Mouse (Mus musculus) intestine, postnatal 0 days (tissue): ENCODE data around the gene Fahd1. TPM values are rescaled to one million over a fixed set of nuclear protein-coding genes. Genes with fewer than 3 reads are reported as not detected.

Experiments used
- ATAC-seq: fragments of 200-750 bp; cut with Nextera tagmentation; 2 replicates; pipeline ENCODE4 v1.8.0; 2017; ENCODE audit warnings: mild to moderate bottlenecking, moderate TSS enrichment, moderate library complexity
- H3K27ac ChIP-seq: fragments of 300-500 bp; sonication (generic); 2 replicates; pipeline ENCODE4 v1.5.1; 2014; ENCODE audit warnings: mild to moderate bottlenecking, low read depth, low read length, moderate library complexity
- H3K27me3 ChIP-seq: fragments of 300-500 bp; sonication (generic); replicated peaks from 2 replicates; pipeline ENCODE4 v1.6.1; 2014; ENCODE audit warnings: low read length, mixed read lengths; ENCODE audit not compliant: control insufficient read depth, insufficient read depth
- H3K36me3 ChIP-seq: fragments of 300-500 bp; sonication (generic); 2 replicates; pipeline ENCODE4 v1.6.1; 2014; ENCODE audit warnings: mild to moderate bottlenecking, moderate library complexity; ENCODE audit not compliant: control insufficient read depth, insufficient read depth
- H3K4me1 ChIP-seq: fragments of 300-500 bp; sonication (generic); replicated peaks from 2 replicates; pipeline ENCODE4 v1.6.1; 2014; ENCODE audit warnings: antibody characterized with exemption, low read length, mixed read lengths; ENCODE audit not compliant: control insufficient read depth, insufficient read depth
- H3K4me2 ChIP-seq: fragments of 300-500 bp; sonication (generic); replicated peaks from 2 replicates; pipeline ENCODE4 v1.6.1; 2014; ENCODE audit warnings: low read depth, mild to moderate bottlenecking, moderate library complexity
- H3K4me3 ChIP-seq: fragments of 300-500 bp; sonication (generic); 2 replicates; pipeline ENCODE4 v1.5.1; 2014; ENCODE audit warnings: low read depth, low read length
- H3K9ac ChIP-seq: fragments of 300-500 bp; sonication (generic); 2 replicates; pipeline ENCODE4 v1.6.1; 2014; ENCODE audit warnings: mild to moderate bottlenecking, low read depth, low read length
- H3K9me3 ChIP-seq: fragments of 300-500 bp; sonication (generic); 2 replicates; pipeline ENCODE4 v1.6.1; 2016; ENCODE audit warnings: mixed run types; ENCODE audit not compliant: control insufficient read depth
- CTCF ChIP-seq: sonication (generic); IDR thresholded peaks from 2 replicates; pipeline ENCODE4 v1.5.1; 2016; ENCODE audit warnings: low read depth, mild to moderate bottlenecking, control low read depth, antibody characterized with exemption, moderate library complexity
- WGBS: fragments of 180-500 bp; shearing (Covaris S2); extraction: QIAGEN DNeasy Blood & Tissue Kit; methylation state at CpG from one replicate; pipeline ENCODE4 v1.1.7; 2014; 5-methylcytosine and 5-hydroxymethylcytosine counted together
- polyA plus RNA-seq: library from polyadenylated mRNA; unstranded; fragments of >200 nt; fragmentation: Nextera tagmentation; extraction: Ambion mirVana; gene quantifications from 2 replicates; pipeline ENCODE4 v1.2.1, GENCODE M21; 2015

Gene Fahd1
- polyA plus RNA-seq, 1 experiment from 2014 or later, result 165 TPM

- H3K9me3 ChIP-seq, result no peaks in the 10 kb centered on the region
- peak overlapping the region; percentile 40 for H3K9ac ChIP-seq
- peak overlapping the region; percentile 9; the same call in 1 of the 2 replicates for H3K4me3 ChIP-seq
- H3K27ac ChIP-seq, result peak overlapping the region; percentile 94
- WGBS, result 31% methylated on average over 10 of the region's 10 CpGs
- peak overlapping the region; percentile 54 for H3K4me2 ChIP-seq
- 0 out of 2 replicates have a peak, but pooled peaks cover 5% of the 10 kb centered on the region for H3K4me1 ChIP-seq
- ATAC-seq, result peak; percentile 75
- no peaks in the 10 kb centered on the region for H3K27me3 ChIP-seq
- peaks cover 5% of the 10 kb centered on the region for H3K36me3 ChIP-seq
- no peak for TF ChIP-seq CTCF
Observed at GRCm38 (mm10) chr17:24877336-24878116, 27.4 kb upstream of the Fahd1 start.

DNA sequence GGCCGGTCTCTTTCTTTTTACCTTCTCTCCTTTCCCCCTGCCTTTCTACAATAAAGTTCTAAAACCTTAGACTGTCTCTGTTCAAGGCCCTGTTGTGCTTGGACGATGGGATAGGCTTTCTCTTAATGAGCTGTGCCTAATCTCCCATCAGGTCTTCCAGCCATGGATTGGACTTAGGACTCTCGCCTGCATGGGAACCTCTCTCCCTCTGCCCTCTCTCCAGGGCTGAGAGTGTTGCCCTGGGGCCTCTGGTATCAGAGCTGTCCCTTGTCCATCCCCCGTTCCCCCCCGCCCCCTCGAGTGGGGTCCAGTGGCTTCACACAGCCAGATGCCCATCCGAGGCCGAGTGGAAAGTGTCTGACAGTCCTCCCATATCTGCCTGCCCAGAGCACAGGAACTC is 24.8 kb upstream of the Fahd1 start:
- 56% methylated on average over 8 of the region's 8 CpGs for WGBS
- no peak for ATAC-seq
- H3K9ac ChIP-seq, result no peak overlapping the region
- H3K27me3 ChIP-seq, result no peaks in the 10 kb centered on the region
- H3K4me2 ChIP-seq, result 0 out of 2 replicates have a peak overlapping the region, but pooled peaks have one; percentile 13
- H3K4me3 ChIP-seq, result no peak overlapping the region
- no peaks in the 10 kb centered on the region for H3K36me3 ChIP-seq
- H3K9me3 ChIP-seq, result no peaks in the 10 kb centered on the region
- peak overlapping the region; percentile 15; the same call in 1 of the 2 replicates for H3K27ac ChIP-seq
- TF ChIP-seq CTCF, result no peak
- H3K4me1 ChIP-seq, result 0 out of 2 replicates have a peak, but pooled peaks cover 5% of the 10 kb centered on the region

DNA sequence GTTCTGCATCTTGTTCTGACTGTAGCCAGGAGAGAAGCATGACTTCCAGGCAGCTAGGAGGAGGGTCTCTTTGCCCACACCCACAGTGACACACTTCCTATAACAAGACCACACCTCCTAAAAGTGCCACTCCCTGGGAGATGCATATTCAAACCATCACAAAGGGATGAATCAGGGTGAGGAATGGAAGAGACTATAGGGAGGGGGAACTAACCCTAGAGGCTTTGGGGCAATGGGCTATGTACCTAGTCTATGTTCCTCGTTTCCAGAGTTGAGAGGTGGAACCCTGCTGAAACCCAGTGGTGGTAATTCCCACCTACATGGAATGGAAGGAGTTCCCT is 24.2 kb upstream of the Fahd1 start:
- Histone ChIP-seq H3K9ac (no peak overlapping the region), H3K9me3 (no peaks in the 10 kb centered on the region), H3K27ac (no peak overlapping the region), H3K36me3 (no peaks in the 10 kb centered on the region), H3K4me2 (no peak overlapping the region), H3K4me3 (no peak overlapping the region), H3K27me3 (no peaks in the 10 kb centered on the region), H3K4me1 (0 out of 2 replicates have a peak, but pooled peaks cover 5% of the 10 kb centered on the region)
- WGBS, result 70% methylated on average over 1 of the region's 1 CpGs
- TF ChIP-seq CTCF, result no peak
- ATAC-seq, result no peak

GRCm38 (mm10) chr17:24873695-24874404 is 23.7 kb upstream of the Fahd1 start:
- Histone ChIP-seq H3K9ac (no peak overlapping the region), H3K9me3 (no peaks in the 10 kb centered on the region), H3K36me3 (no peaks in the 10 kb centered on the region), H3K4me2 (no peak overlapping the region), H3K4me3 (no peak overlapping the region), H3K27me3 (no peaks in the 10 kb centered on the region), H3K4me1 (0 out of 2 replicates have a peak, but pooled peaks cover 5% of the 10 kb centered on the region), H3K27ac (no peak overlapping the region)
- no peak for ATAC-seq
- TF ChIP-seq CTCF, result no peak
- WGBS, result 59% methylated on average over 4 of the region's 4 CpGs

DNA sequence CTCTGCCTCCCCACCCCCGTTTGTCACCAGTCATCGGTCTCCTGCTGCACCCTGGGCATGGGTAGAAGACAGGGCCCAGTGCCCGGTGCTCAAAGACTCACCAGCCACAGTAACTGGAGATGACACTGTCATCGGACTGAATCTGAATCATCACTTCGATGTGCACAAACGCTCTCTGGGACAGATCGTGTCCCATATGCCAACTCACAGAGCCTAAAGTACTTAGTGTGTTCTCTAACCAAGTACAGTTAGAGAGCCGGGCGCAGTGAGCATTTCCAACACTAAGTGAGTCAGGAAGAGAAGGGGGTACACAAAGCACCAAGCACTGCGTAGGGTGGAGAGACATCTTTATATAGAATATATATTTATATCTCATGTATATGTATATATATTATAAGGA is 17.8 kb upstream of the Fahd1 start:
- no peaks in the 10 kb centered on the region for H3K27me3 ChIP-seq
- no peak overlapping the region for H3K4me2 ChIP-seq
- H3K9ac ChIP-seq, result no peak overlapping the region
- H3K36me3 ChIP-seq, result peaks cover 37% of the 10 kb centered on the region
- no peaks in the 10 kb centered on the region for H3K9me3 ChIP-seq
- TF ChIP-seq CTCF, result no peak
- WGBS, result 93% methylated on average over 10 of the region's 10 CpGs
- H3K27ac ChIP-seq, result no peak overlapping the region
- ATAC-seq, result no peak
- no peak overlapping the region for H3K4me3 ChIP-seq
- no peaks in the 10 kb centered on the region for H3K4me1 ChIP-seq

DNA sequence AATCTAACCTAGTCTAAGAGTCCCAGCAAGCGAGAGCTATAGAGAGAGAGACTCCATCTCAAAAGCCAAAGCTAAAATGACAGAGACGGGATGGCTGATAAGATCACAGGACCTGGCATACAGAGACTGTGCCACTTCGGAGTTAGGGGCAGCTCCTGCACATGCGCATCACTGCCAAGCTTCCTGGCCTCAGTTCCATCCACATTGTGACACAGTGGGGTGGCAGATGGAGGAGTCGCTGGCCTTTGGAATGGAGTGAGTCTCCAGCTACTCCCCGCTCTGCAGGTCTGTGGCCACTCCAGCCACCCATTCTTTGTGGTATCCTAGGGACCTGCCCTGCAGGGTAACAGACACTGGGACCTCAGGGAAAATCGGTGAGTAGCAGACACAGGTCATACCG is 15.6 kb upstream of the Fahd1 start, which contains the start of gene Igfals:
TSS of gene Igfals (plus strand) at position 222 of the 400 bp plus-strand sequence.
- H3K9ac ChIP-seq, result no peak within 1 kb of the TSS
- WGBS, result 89% methylated on average over 8 of the region's 8 CpGs
- no peak within 1 kb of the TSS for H3K4me2 ChIP-seq
- H3K36me3 ChIP-seq, result peaks cover 58% of the 10 kb centered on the region
- no peaks in the 10 kb centered on the region for H3K27me3 ChIP-seq
- no peak within 1 kb of the TSS for H3K27ac ChIP-seq
- H3K4me1 ChIP-seq, result no peaks in the 10 kb centered on the region
- H3K4me3 ChIP-seq, result no peak within 1 kb of the TSS
- TF ChIP-seq CTCF, result no peak
- ATAC-seq, result no peak
- H3K9me3 ChIP-seq, result no peaks in the 10 kb centered on the region
